Mouse (Mus musculus) heart, adult 9 months (tissue): ENCODE measurements around the gene Pglyrp2.

Experiments used
- DNase-seq, 2 experiments: peaks; one replicate each; pipeline ENCODE4 v3.0.0; 2022; ENCODE audit warnings: low spot score in 2 of 2

The Pglyrp2 gene

GRCm38 (mm10) chr17:32424034-32424433 is at the start of gene Pglyrp2:
Gene Pglyrp2, minus strand, starts transcription at chr17:32424167.
- DNase-seq = no peak

DNA sequence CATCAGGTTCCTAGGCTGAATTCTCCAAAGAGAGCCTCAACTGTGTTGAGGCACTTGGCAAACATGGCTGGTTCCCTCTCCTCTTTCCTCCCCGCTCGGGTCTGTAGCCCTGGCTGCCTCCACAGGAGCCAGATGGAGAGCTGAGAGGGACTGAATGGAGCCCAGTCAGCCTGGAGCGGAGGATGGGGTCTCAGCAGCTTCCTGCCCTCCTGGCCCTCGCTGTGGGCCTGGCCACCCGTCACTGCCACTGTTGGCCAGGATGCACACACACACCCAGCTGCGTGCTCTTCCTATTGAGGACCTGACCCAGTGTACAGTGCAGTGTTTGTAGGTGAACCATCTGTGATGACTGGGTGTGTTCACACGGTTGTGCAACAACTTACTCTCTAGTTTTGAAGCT is 48.2 kb upstream of the Pglyrp2 start:
- no peak for DNase-seq

DNA sequence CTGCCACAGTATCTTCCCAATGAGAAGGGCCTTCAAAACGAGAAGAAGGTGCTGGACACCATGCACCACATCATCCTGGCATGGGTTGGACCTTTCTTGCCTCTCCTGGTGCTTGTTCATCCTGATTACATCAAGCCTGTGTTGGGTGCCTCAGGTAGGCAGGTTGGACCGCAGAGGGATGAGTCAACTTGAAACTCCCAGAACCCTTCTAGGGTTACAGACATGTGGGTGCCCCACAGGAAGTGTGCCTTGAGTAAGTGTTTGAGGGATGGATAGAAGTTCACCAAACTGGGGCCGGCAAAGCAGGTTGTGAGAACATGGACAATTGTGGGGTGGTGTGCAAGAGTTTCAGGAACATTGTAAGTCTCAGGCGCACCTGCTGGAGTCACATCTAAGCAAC is 46.8 kb upstream of the Pglyrp2 start:
- DNase-seq = no peak

- no peak for DNase-seq
Observed at GRCm38 (mm10) chr17:32468494-32468893, 44.5 kb upstream of the Pglyrp2 start.

DNA sequence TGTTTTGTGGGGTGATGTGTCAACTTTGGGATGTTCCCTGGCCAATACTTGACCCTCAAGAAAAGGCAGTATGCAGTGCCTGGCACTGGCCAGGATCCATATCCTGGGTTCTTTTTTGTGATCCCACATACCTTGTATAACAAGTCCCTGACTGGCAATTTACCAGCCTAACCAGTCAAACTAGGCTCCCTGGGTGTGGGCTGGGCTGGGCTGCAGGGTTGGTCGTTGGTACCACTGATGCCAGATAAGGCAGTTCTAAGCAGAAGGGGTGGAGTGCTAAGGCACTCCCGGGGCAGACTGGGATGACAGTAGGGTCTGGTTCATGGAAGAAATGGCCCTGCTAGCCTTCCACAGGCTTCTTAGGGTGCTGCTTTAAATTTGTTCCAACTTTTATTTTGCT is 31.0 kb upstream of the Pglyrp2 start:
- DNase-seq = no peak

- DNase-seq = no peak
Observed at GRCm38 (mm10) chr17:32454188-32454587, 30.2 kb upstream of the Pglyrp2 start.

GRCm38 (mm10) chr17:32452482-32452881 is 28.5 kb upstream of the Pglyrp2 start, which contains the start of gene Cyp4f39:
Gene Cyp4f39, plus strand, starts transcription at chr17:32452723.
- DNase-seq = no peak

DNA sequence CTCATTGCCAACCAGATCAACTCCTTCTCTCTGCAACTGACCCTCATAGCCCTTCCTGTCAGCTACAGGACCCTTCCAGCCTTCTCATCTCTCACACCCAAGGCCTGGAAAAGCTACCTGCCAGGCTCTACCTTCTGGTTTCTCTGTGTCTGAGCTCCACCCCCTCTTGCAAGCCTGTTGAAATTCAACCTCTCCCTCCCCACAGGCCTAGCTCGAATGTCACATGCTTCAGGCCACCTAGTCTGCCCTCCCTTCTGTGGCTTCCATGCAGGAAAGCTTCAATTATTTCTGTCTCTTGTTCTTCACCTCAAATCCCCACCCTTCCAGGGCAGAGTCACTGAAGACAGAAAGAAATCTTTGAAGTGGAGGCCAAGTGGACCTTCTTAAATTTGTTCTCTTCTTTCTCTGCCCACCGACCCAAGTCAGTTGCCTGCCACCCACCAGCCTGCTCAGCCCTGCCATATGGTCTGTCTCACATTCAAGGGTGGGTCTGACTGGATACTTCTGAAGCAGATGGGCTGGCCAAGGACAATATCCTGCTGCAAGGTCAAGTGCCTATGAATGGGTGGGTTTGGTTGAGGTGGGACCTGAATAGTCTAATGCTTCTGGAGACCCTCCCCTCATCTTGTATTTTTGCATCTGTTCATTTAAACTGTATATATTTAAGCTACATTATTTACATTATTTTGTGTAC is 27.0 kb upstream of the Pglyrp2 start:
- no peak for DNase-seq

GRCm38 (mm10) chr17:32449042-32449441 is 25.1 kb upstream of the Pglyrp2 start:
- DNase-seq = no peak

GRCm38 (mm10) chr17:32447195-32447594 is 23.2 kb upstream of the Pglyrp2 start:
- DNase-seq = no peak

- peak; percentile 71 to 74 for DNase-seq
Observed at GRCm38 (mm10) chr17:32445016-32445415, 21.0 kb upstream of the Pglyrp2 start.

- no peak for DNase-seq
Observed at GRCm38 (mm10) chr17:32443245-32443644, 19.3 kb upstream of the Pglyrp2 start.

DNA sequence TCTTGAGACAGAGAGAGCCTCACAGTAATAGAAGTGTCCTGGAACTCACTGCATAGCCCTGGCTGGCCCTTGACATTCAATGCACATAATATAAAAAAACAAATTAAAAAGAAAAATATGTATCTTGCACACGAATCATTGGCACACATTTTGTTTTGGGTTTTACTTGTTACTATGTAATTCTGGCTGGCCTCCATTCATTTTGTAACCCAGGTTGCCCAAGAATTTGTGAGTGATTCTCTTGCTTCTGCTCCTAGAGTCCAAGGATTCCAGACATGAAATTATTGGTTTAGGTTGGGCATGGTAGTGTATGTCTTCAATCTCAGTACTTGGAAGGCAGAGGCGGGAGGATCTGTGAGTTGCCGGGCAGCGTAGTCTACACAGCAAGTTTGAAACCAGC is 13.1 kb upstream of the Pglyrp2 start:
- DNase-seq = no peak

- DNase-seq = peak in 1 of 2 experiments; percentile 6
Observed at GRCm38 (mm10) chr17:32435151-32435550, 11.2 kb upstream of the Pglyrp2 start.

DNA sequence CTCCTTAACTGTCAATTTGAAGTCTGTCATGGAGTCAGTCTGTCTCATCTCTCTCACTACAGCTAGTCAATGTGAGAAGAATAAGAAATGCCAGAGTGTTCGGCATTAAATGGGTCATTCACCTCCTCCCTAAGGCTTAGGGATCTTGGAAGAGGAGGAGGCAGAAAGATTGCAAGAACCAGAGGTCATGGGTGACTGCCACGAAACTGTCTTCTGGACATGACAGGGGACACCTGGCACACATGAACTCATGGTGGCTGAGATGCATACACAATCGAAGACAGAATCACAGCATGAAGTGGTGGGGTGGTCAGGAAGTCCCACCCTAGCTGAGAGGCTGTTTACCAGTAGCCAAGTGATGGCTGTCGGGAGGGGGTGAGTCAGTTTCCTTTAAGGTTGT is 10.4 kb upstream of the Pglyrp2 start:
- DNase-seq = peak; percentile 33 to 53

DNA sequence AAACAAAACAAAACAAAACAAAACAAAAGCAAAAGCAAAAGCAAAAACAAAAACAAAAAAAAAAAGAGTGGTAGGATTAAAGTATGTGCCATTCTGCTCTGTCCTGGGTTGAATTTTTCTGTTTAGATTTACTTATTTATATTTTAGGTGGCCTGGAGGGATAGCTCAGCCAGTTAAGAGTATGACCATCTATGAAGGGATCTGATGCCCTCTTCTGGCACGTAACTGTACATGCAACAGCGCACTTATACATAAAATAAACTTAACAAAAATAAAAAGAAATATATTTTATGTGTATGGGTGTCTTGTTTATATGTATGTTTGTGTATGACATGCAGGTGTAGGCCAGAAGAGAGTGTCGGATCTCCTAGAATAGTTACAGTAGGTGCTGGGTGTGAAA is 8.0 kb upstream of the Pglyrp2 start:
- DNase-seq = no peak

DNA sequence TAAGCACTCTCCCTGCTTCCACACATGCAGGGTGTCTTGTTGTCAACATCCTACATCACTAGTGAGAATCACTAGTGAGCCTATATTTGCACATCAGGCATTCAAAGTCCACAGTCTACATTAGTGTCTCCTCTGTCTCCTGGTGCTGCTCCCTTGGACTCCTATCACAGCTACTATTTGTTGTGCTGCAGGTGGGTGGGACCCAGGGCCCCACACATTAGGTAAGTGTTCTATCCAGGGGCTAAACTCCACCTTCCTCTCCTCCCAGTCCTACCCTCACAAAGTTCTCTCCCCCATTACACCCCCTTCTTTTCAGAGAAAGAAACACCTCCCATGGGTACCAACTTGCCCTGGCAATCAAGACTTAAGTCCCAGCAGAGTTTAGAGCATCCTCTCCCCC is 2.6 kb upstream of the Pglyrp2 start:
- DNase-seq = no peak

- no peak for DNase-seq
Observed at GRCm38 (mm10) chr17:32420781-32421180, 3.2 kb downstream of the Pglyrp2 start.

- no peak for DNase-seq
Observed at GRCm38 (mm10) chr17:32419989-32420388, 4.0 kb downstream of the Pglyrp2 start.

DNA sequence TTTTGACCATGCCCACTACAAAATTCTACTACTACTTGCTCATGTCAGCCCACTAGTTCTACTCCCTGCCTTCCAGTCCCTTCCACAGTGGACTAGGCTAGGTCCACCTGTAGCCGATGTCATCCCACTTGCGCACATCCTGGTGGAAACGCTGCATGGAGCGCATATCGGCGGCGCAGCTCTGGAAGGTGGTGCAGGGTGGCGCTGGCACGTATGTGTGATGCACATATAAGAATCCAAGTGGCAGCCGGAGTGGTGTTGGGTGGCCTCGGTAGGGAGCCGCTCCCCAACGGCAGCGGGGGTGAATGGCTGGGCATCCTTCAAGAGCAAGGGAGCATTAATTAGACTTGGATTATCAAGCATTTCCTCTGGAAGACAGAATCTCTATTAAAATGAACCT is 7.2 kb downstream of the Pglyrp2 start:
- no peak for DNase-seq

DNA sequence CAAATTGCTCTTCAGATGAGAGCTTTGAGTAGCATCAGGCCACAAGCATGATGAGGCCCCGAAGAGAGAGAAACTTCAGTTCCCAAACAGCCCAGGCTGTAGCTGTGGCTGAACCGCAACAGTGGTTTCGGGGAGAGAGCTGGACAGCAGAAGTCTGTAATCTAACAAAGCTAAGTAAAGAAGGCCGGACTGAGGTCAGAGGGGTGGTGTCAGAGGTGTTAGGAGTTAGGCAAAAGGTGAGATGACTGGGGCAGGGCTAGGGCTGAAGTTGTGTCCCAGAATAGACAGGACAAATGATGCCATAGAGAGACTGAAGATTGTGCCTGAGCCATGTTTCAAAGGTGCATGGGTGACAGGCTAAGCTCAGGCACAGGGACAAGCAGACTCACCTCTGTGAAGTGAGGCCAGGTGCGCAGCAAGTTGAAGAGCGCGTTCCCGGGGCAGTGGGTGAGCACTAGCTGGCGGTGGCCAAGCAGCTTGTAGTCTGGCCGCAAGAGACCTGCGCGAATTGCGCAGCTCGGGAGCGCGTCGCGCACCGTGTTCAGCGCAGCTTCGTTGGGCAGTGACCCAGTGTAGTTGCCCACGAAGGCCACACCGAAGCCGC is 8.4 kb downstream of the Pglyrp2 start:
- DNase-seq = no peak

DNA sequence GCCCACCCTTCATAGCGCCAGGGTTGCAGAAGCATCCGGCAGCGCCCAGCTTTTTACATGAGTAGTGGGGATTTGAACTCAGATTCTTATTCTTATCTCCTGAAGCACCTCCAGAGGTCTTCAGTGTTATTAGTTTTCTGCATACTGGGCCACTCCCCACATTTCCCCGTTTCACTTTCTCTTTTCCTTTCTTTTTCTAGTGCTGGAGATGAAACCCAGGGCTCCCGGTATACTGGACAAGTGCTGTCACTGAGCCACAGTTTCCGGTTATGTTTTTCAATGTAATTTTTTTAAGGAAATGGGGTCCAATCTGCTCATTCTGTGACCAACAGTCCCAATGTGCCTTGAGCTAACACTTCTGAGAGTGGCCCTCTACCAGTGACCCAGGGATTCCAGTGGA is 12.1 kb downstream of the Pglyrp2 start:
- DNase-seq = no peak

GRCm38 (mm10) chr17:32403417-32403816 is 20.6 kb downstream of the Pglyrp2 start, which contains the start of gene Rasal3:
Gene Rasal3, minus strand, starts transcription at chr17:32403583.
- no peak for DNase-seq

GRCm38 (mm10) chr17:32402779-32403157 is 21.2 kb downstream of the Pglyrp2 start:
- DNase-seq = no peak
